Mouse (Mus musculus) forebrain, embryonic 13.5 days (tissue): Measurements from ENCODE around the gene Vti1a. TPM values are rescaled to one million over a fixed set of nuclear protein-coding genes. Genes with fewer than 3 reads are reported as not detected.

Experiments
- ATAC-seq: fragments of 200-750 bp; cut with Nextera tagmentation; 2 replicates; pipeline ENCODE4 v1.8.0; 2017
- H3K27ac ChIP-seq: fragments of 300-500 bp; sonication (generic); 2 replicates; pipeline ENCODE4 v1.5.1; 2015; ENCODE audit warnings: inconsistent platforms, mild to moderate bottlenecking, moderate library complexity
- H3K27me3 ChIP-seq: fragments of 300-500 bp; sonication (generic); 2 replicates; pipeline ENCODE4 v1.6.1; 2015; ENCODE audit warnings: mild to moderate bottlenecking, inconsistent platforms
- H3K36me3 ChIP-seq: fragments of 300-500 bp; sonication (generic); 2 replicates; pipeline ENCODE4 v1.6.1; 2015; ENCODE audit warnings: mild to moderate bottlenecking, inconsistent platforms; ENCODE audit not compliant: poor library complexity, severe bottlenecking
- H3K4me1 ChIP-seq: fragments of 300-500 bp; sonication (generic); 2 replicates; pipeline ENCODE4 v1.6.1; 2015; ENCODE audit warnings: inconsistent platforms
- H3K4me2 ChIP-seq: fragments of 300-500 bp; sonication (generic); 2 replicates; pipeline ENCODE4 v1.6.1; 2015; ENCODE audit warnings: inconsistent platforms, mild to moderate bottlenecking, moderate library complexity
- H3K4me3 ChIP-seq: fragments of 300-500 bp; sonication (generic); 2 replicates; pipeline ENCODE4 v1.5.1; 2015; ENCODE audit warnings: mild to moderate bottlenecking, inconsistent platforms
- H3K9ac ChIP-seq: fragments of 300-500 bp; sonication (generic); 2 replicates; pipeline ENCODE4 v1.6.1; 2015; ENCODE audit warnings: mild to moderate bottlenecking, inconsistent platforms
- H3K9me3 ChIP-seq: fragments of 300-500 bp; sonication (generic); replicated peaks from 2 replicates; pipeline ENCODE4 v1.6.1; 2016; ENCODE audit warnings: inconsistent platforms
- WGBS: fragments of 180-500 bp; shearing (Covaris S2); methylation state at CpG from one replicate; pipeline ENCODE4 v1.1.7; 2015; 5-methylcytosine and 5-hydroxymethylcytosine counted together
- polyA plus RNA-seq: library from polyadenylated mRNA; unstranded; fragments of >200 nt; fragmentation: Nextera tagmentation; extraction: Ambion mirVana; gene quantifications from 2 replicates; pipeline ENCODE4 v1.2.1, GENCODE M21; 2015

The Vti1a gene
- polyA plus RNA-seq, 1 experiment from 2014 or later: 25.8 TPM

- Histone ChIP-seq H3K27ac (peak overlapping the region; percentile 6; the same call in 1 of the 2 replicates), H3K4me1 (peaks cover 31% of the 10 kb centered on the region), H3K27me3 (no peaks in the 10 kb centered on the region), H3K36me3 (no peaks in the 10 kb centered on the region), H3K4me3 (no peak overlapping the region), H3K9ac (no peak overlapping the region), H3K4me2 (peak overlapping the region; percentile 24), H3K9me3 (no peaks in the 10 kb centered on the region)
- peak; percentile 68; the same call in 1 of the 2 replicates for ATAC-seq
- 23% methylated on average over 18 of the region's 18 CpGs for WGBS
These were observed 106.4 kb downstream of the Vti1a start for GRCm38 (mm10) chr19:55422311-55423064.

GRCm38 (mm10) chr19:55423065-55423716, 107.1 kb downstream of the Vti1a start:
- Histone ChIP-seq H3K4me3 (no peak overlapping the region), H3K4me2 (peak overlapping the region; percentile 24), H3K9me3 (no peaks in the 10 kb centered on the region), H3K9ac (no peak overlapping the region), H3K27ac (no peak overlapping the region; the same call in 1 of the 2 replicates), H3K27me3 (no peaks in the 10 kb centered on the region), H3K36me3 (no peaks in the 10 kb centered on the region), H3K4me1 (peaks cover 31% of the 10 kb centered on the region)
- peak; percentile 39; the same call in 1 of the 2 replicates for ATAC-seq
- 41% methylated on average over 11 of the region's 11 CpGs for WGBS

GRCm38 (mm10) chr19:55423952-55424351, 107.9 kb downstream of the Vti1a start:
- peaks cover 31% of the 10 kb centered on the region for H3K4me1 ChIP-seq
- no peaks in the 10 kb centered on the region for H3K27me3 ChIP-seq
- H3K4me2 ChIP-seq: no peak overlapping the region
- H3K4me3 ChIP-seq: no peak overlapping the region
- 0 out of 2 replicates have a peak, but pooled peaks cover 3% of the 10 kb centered on the region for H3K36me3 ChIP-seq
- no peaks in the 10 kb centered on the region for H3K9me3 ChIP-seq
- no peak overlapping the region for H3K9ac ChIP-seq
- 34% methylated on average over 8 of the region's 8 CpGs for WGBS
- H3K27ac ChIP-seq: no peak overlapping the region
- peak; percentile 80 for ATAC-seq

- Histone ChIP-seq H3K4me1 (peaks cover 31% of the 10 kb centered on the region), H3K36me3 (0 out of 2 replicates have a peak, but pooled peaks cover 3% of the 10 kb centered on the region), H3K4me2 (no peak overlapping the region), H3K9me3 (no peaks in the 10 kb centered on the region), H3K27ac (no peak overlapping the region), H3K4me3 (no peak overlapping the region), H3K27me3 (no peaks in the 10 kb centered on the region), H3K9ac (no peak overlapping the region)
- WGBS: 72% methylated on average over 6 of the region's 6 CpGs
- ATAC-seq: 0 out of 2 replicates have a peak, but pooled peaks have one; percentile 14
These were observed 108.4 kb downstream of the Vti1a start for GRCm38 (mm10) chr19:55424507-55424906.

GRCm38 (mm10) chr19:55440306-55440705, 124.2 kb downstream of the Vti1a start:
- ATAC-seq: no peak
- WGBS: 82% methylated on average over 3 of the region's 3 CpGs
- no peak overlapping the region for H3K4me2 ChIP-seq
- H3K36me3 ChIP-seq: peaks cover 10% of the 10 kb centered on the region; the same call in 1 of the 2 replicates
- no peaks in the 10 kb centered on the region for H3K27me3 ChIP-seq
- no peak overlapping the region for H3K4me3 ChIP-seq
- H3K9ac ChIP-seq: no peak overlapping the region
- no peaks in the 10 kb centered on the region for H3K9me3 ChIP-seq
- H3K27ac ChIP-seq: no peak overlapping the region
- H3K4me1 ChIP-seq: no peaks in the 10 kb centered on the region

- ATAC-seq: no peak
These were observed 127.5 kb downstream of the Vti1a start for GRCm38 (mm10) chr19:55443618-55444017.

DNA sequence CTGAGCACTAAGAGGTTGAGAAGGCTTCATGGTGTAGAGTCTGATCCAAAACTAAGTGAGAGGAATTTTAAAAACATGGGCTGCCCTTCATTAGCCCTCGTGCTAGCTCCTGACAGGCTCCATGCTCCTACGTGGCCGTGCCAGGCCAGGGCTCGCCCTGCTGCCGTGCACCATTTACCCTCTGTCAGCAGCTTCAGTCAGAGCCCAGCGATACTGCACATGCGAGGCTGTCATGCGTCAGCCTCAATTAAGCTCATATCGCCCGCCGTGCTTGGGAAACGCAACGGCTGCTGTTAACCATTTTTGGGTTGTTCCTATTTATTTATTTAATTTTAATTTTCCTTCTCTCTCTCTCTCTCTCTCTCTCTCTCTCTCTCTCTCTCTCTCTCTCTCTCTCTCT, 133.0 kb downstream of the Vti1a start:
- H3K4me3 ChIP-seq: no peak overlapping the region
- no peaks in the 10 kb centered on the region for H3K36me3 ChIP-seq
- H3K9ac ChIP-seq: no peak overlapping the region
- WGBS: 23% methylated on average over 13 of the region's 13 CpGs
- peak overlapping the region; percentile 36 for H3K4me2 ChIP-seq
- peaks cover 2% of the 10 kb centered on the region; the same call in 1 of the 2 replicates for H3K27me3 ChIP-seq
- peaks cover 19% of the 10 kb centered on the region for H3K4me1 ChIP-seq
- peak; percentile 66 for ATAC-seq
- H3K9me3 ChIP-seq: no peaks in the 10 kb centered on the region
- H3K27ac ChIP-seq: no peak overlapping the region

More at GRCm38 (mm10) chr19:55443618-55444017, 127.5 kb downstream of the Vti1a start:
- H3K4me2 ChIP-seq: no peak overlapping the region
- H3K9ac ChIP-seq: no peak overlapping the region
- WGBS: 76% methylated on average over 8 of the region's 8 CpGs
- H3K27ac ChIP-seq: no peak overlapping the region
- no peaks in the 10 kb centered on the region for H3K9me3 ChIP-seq
- H3K4me3 ChIP-seq: no peak overlapping the region
- no peaks in the 10 kb centered on the region for H3K36me3 ChIP-seq
- peaks cover 2% of the 10 kb centered on the region; the same call in 1 of the 2 replicates for H3K4me1 ChIP-seq
- no peaks in the 10 kb centered on the region; the same call in 1 of the 2 replicates for H3K27me3 ChIP-seq

GRCm38 (mm10) chr19:55449506-55449905, 133.4 kb downstream of the Vti1a start:
- Histone ChIP-seq H3K36me3 (no peaks in the 10 kb centered on the region), H3K4me3 (no peak overlapping the region), H3K4me2 (peak overlapping the region; percentile 36), H3K9ac (no peak overlapping the region), H3K9me3 (no peaks in the 10 kb centered on the region), H3K4me1 (peaks cover 19% of the 10 kb centered on the region), H3K27me3 (peaks cover 2% of the 10 kb centered on the region; the same call in 1 of the 2 replicates), H3K27ac (no peak overlapping the region)
- no peak for ATAC-seq
- WGBS: 23% methylated on average over 6 of the region's 6 CpGs

DNA sequence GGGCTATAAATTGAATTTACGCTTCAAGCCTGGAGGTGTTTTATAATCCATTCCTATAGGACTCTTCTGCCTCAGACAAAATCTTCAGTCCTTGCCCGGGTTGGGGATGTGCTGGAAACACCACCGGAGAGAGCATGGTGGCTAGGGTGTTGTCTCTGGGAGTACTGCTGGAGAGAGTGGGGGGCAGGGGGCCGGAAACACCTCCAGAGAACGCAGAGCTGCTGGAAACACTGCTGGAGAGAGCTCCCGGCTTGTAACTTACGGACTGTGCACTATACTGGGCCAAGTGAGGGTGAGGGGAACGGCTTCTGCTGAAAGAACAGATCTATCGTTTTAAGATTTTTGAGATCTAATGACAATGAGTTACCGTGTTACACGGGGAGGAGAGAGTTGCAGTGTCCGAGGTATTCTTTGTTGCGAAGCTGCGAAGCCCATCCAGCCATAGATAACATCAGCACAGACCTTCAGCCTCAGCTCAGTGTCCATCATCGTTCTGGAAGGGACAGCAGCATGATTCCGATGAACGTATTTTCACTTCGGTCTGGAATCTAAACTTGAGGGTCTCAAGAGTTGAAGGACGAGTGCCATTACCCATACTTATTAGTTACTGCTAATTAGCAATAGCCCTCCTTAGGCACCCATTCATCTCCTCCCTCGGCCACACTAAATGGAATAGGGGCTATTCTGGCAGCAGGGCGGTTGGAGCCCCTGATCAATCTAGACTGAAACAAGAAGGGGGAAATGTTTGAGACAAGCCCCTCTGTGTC, 140.4 kb downstream of the Vti1a start:
- WGBS: 35% methylated on average over 21 of the region's 21 CpGs
- Histone ChIP-seq H3K9me3 (no peaks in the 10 kb centered on the region), H3K27me3 (peaks cover 2% of the 10 kb centered on the region; the same call in 1 of the 2 replicates), H3K9ac (peak overlapping the region; percentile 40; the same call in 1 of the 2 replicates), H3K4me1 (peaks cover 19% of the 10 kb centered on the region), H3K36me3 (no peaks in the 10 kb centered on the region), H3K4me2 (peak overlapping the region; percentile 46), H3K4me3 (0 out of 2 replicates have a peak overlapping the region, but pooled peaks have one; percentile 7), H3K27ac (no peak overlapping the region)
- ATAC-seq: no peak

DNA sequence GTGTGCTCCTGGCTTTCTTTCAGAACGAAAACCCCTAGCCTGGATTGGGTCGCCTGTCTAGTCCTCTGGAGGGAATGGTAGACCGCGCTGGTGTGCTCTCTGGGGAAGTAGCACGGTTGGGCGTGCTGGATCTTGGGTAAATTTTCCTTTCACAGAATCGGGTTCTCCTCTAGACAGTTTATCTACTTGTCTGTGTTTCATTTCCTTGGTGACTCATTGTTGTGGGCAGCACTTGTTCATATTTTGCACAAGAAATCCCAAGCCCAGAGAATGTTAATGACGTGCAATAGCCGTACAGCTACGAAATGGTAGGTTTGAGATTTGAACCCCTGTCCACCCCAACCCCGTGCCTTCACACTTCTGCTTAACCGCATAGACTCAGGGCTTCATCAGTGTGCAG, 145.9 kb downstream of the Vti1a start:
- no peak for ATAC-seq

DNA sequence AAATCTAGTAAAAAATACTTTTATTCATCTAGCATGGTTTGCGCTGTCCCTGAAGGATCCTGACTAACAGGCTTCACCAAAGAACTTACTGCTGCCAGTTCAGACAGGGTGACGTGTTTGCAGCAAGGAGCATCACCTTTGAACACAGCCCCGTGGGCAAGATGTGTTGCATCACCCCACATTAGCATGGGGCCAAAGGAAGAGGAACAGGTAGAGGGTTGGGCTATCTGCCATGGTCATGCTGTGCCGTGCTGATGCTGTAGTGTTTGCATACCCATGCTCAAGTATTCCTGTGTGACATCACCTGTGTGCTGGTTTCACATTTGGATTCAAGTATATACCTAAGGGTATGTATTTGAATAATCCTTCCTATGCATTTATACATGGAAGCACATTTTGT, 147.6 kb downstream of the Vti1a start:
- Histone ChIP-seq H3K36me3 (no peaks in the 10 kb centered on the region), H3K27me3 (no peaks in the 10 kb centered on the region), H3K4me3 (no peak overlapping the region), H3K9ac (no peak overlapping the region), H3K4me1 (no peaks in the 10 kb centered on the region), H3K4me2 (no peak overlapping the region), H3K9me3 (no peaks in the 10 kb centered on the region), H3K27ac (no peak overlapping the region)
- ATAC-seq: no peak
- 90% methylated on average over 4 of the region's 4 CpGs for WGBS

More for the DNA sequence above, 145.9 kb downstream of the Vti1a start:
- H3K9ac ChIP-seq: no peak overlapping the region
- no peaks in the 10 kb centered on the region for H3K36me3 ChIP-seq
- H3K27me3 ChIP-seq: peaks cover 2% of the 10 kb centered on the region; the same call in 1 of the 2 replicates
- H3K4me1 ChIP-seq: peaks cover 8% of the 10 kb centered on the region
- H3K9me3 ChIP-seq: no peaks in the 10 kb centered on the region
- no peak overlapping the region for H3K4me3 ChIP-seq
- no peak overlapping the region for H3K4me2 ChIP-seq
- no peak overlapping the region for H3K27ac ChIP-seq
- 88% methylated on average over 12 of the region's 12 CpGs for WGBS
